In the genomic region with DNA sequence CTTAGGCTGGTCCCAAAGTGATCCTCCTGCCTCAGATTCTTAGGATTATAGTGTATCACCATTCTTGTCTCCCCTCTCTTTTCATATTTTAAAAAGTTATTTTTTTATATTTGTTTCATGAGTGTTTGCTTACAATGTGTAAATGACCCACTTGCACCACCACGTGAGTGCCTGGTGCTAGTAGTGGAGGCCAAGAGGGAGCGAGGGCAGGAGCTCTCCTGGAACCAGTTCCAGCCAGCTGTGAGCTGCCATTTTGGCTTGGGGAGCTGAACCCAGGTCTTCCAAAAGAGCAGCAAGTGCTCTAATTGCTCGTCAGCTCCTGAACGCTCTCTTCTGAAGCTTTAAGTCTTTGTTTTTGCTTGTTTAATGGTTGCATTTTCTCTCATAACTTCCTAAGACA, we compare ENCODE assay signal across 8 mouse cellular contexts. TPM values are rescaled to one million over a fixed set of nuclear protein-coding genes. Genes with fewer than 3 reads are reported as not detected.
DNase-seq lines count a peak whose midpoint lies in the region; ATAC-seq lines count a peak whose summit lies in the region.

No protein-coding gene starts in this region.

- H3K4me3 ChIP-seq in hindbrain, embryonic 14.5 days (replicated peaks; ENCODE audit: low read length) = peak overlapping the region; percentile 93; the same call in 1 of the 2 replicates
- peak overlapping the region; percentile 99 for H3K4me3 ChIP-seq in liver, embryonic 15.5 days (replicated peaks)
- no peak overlapping the region for H3K4me3 ChIP-seq in stomach, embryonic 16.5 days (replicated peaks; ENCODE audit: low read length)

- WGBS in hindbrain, embryonic 14.5 days = 63% methylated on average over 4 of the region's 4 CpGs
- 74% methylated on average over 4 of the region's 4 CpGs for WGBS in liver, embryonic 15.5 days (ENCODE audit: insufficient replicate concordance)
- 68% methylated on average over 4 of the region's 4 CpGs for WGBS in stomach, embryonic 16.5 days

- no peak for ATAC-seq in hindbrain, embryonic 14.5 days (ENCODE audit: low FRiP score)
- no peak for ATAC-seq in liver, embryonic 15.5 days (ENCODE audit: insufficient read depth)
- no peak for ATAC-seq in stomach, embryonic 16.5 days (ENCODE audit: insufficient read depth, low FRiP score)
- ATAC-seq in activated CD4-positive, CD25-positive, alpha-beta regulatory T cell, adult 4 months = no peak

- peaks cover 25% of the 10 kb centered on the region for H3K4me1 ChIP-seq in hindbrain, embryonic 14.5 days (replicated peaks; ENCODE audit: control insufficient read depth, insufficient read depth, low read length)
- H3K4me1 ChIP-seq in liver, embryonic 15.5 days (replicated peaks) = peaks cover 48% of the 10 kb centered on the region
- H3K4me1 ChIP-seq in stomach, embryonic 16.5 days (ENCODE audit: control insufficient read depth, insufficient read depth, low read length) = peaks cover 21% of the 10 kb centered on the region

- H3K36me3 ChIP-seq in hindbrain, embryonic 14.5 days (replicated peaks; ENCODE audit: control insufficient read depth, insufficient read depth) = no peaks in the 10 kb centered on the region
- peaks cover 9% of the 10 kb centered on the region for H3K36me3 ChIP-seq in liver, embryonic 15.5 days (replicated peaks)
- H3K36me3 ChIP-seq in stomach, embryonic 16.5 days (ENCODE audit: control insufficient read depth, insufficient read depth, low read length) = peaks cover 3% of the 10 kb centered on the region; the same call in 1 of the 2 replicates

- peak overlapping the region; percentile 79 for H3K4me2 ChIP-seq in hindbrain, embryonic 14.5 days (replicated peaks)
- peak overlapping the region; percentile 74 for H3K4me2 ChIP-seq in liver, embryonic 15.5 days
- peak overlapping the region; percentile 81 for H3K4me2 ChIP-seq in stomach, embryonic 16.5 days (ENCODE audit: low read depth, low read length)

- DNase-seq in adrenal gland, adult (ENCODE audit: inconsistent age in 2 of 2, low spot score in 1 of 2) = peak; percentile 17 to 47
- no peak for DNase-seq in adrenal gland, postnatal 4 days (ENCODE audit: low spot score in 2 of 2)
- peak; percentile 82 for DNase-seq in R1 (ENCODE audit: low read depth, low spot score)
- no peak for DNase-seq in hindbrain, embryonic 14.5 days (ENCODE audit: low spot score)
- no peak for DNase-seq in left cerebral cortex, adult 8-10 months (ENCODE audit: low spot score in 2 of 2)

- no peaks in the 10 kb centered on the region for H3K9me3 ChIP-seq in hindbrain, embryonic 14.5 days (ENCODE audit: control insufficient read depth, low read length)
- H3K9me3 ChIP-seq in liver, embryonic 15.5 days (replicated peaks) = no peaks in the 10 kb centered on the region
- H3K9me3 ChIP-seq in stomach, embryonic 16.5 days (replicated peaks; ENCODE audit: control insufficient read depth, low read length) = no peaks in the 10 kb centered on the region

- H3K9ac ChIP-seq in hindbrain, embryonic 14.5 days = 0 out of 2 replicates have a peak overlapping the region, but pooled peaks have one; percentile 94
- H3K9ac ChIP-seq in liver, embryonic 15.5 days = peak overlapping the region; percentile 99; the same call in 1 of the 2 replicates
- no peak overlapping the region for H3K9ac ChIP-seq in stomach, embryonic 16.5 days (ENCODE audit: low read length)

- H3K27me3 ChIP-seq in hindbrain, embryonic 14.5 days (ENCODE audit: control insufficient read depth, insufficient read depth, low read length) = no peaks in the 10 kb centered on the region
- no peaks in the 10 kb centered on the region for H3K27me3 ChIP-seq in liver, embryonic 15.5 days
- no peaks in the 10 kb centered on the region for H3K27me3 ChIP-seq in stomach, embryonic 16.5 days (ENCODE audit: control insufficient read depth, insufficient read depth, low read length)

- H3K27ac ChIP-seq in hindbrain, embryonic 14.5 days = no peak overlapping the region
- H3K27ac ChIP-seq in liver, embryonic 15.5 days (replicated peaks) = peak overlapping the region; percentile 35; the same call in 1 of the 2 replicates
- H3K27ac ChIP-seq in stomach, embryonic 16.5 days (ENCODE audit: low read length) = no peak overlapping the region

RNA-seq across cellular contexts. Expression of gene Ppm1b, which starts 3.6 kb away (rescaled TPM):
- 100 to 1,000 TPM; 103 to 115 TPM for total RNA-seq in adrenal gland, postnatal 4 days (2021)
- 85.9 and 91.6 TPM in 2 replicates for polyA plus RNA-seq in hindbrain, embryonic 14.5 days (2014; fragmentation: Nextera tagmentation; extraction: Ambion mirVana)
- polyA plus RNA-seq in liver, embryonic 15.5 days (2015; fragmentation: Nextera tagmentation; extraction: Ambion mirVana) = 52.7 and 58.7 TPM in 2 replicates
- polyA plus RNA-seq in stomach, embryonic 16.5 days (2015; fragmentation: Nextera tagmentation; extraction: Ambion mirVana) = 45.0 and 56.1 TPM in 2 replicates
- total RNA-seq in left cerebral cortex, adult 8-10 months (2022) = 100 to 1,000 TPM; 135 to 146 (median 141) TPM
- 10 to 100 TPM; 13.7 to 18.1 TPM for polyA plus RNA-seq in activated CD4-positive, CD25-positive, alpha-beta regulatory T cell, adult 4 months (2017; shearing (Covaris generic))

Comparison
In these comparisons a context has a peak if more than half of its experiments do, and no peak if none do; other contexts are left out.
1. DNase-seq: peak in adrenal gland, adult (2 of 2) and R1 (single experiment); none in adrenal gland, postnatal 4 days (0 of 2), hindbrain, embryonic 14.5 days (single experiment) and left cerebral cortex, adult 8-10 months (0 of 2).
2. Peak in every context shown above with its lines, with median percentiles within 50 percentile points of each other: H3K4me2 ChIP-seq.